Mouse (Mus musculus) forebrain, embryonic 15.5 days (tissue): ENCODE data around the gene Phf13. TPM values are rescaled to one million over a fixed set of nuclear protein-coding genes. Genes with fewer than 3 reads are reported as not detected.
"Not testable (repeated sequence)": the region's sequence is repeated elsewhere in the genome, so short reads cannot be mapped to it uniquely, and the experiment has no call there.

Experiments
- ATAC-seq: fragments of 200-750 bp; cut with Nextera tagmentation; replicated peaks from 2 replicates; pipeline ENCODE4 v1.8.0; 2017; ENCODE audit warnings: mild to moderate bottlenecking, moderate TSS enrichment, moderate library complexity
- H3K27ac ChIP-seq: fragments of 300-500 bp; sonication (generic); replicated peaks from 2 replicates; pipeline ENCODE4 v1.5.1; 2015; ENCODE audit warnings: mild to moderate bottlenecking, inconsistent platforms
- H3K27me3 ChIP-seq: fragments of 300-500 bp; sonication (generic); 2 replicates; pipeline ENCODE4 v1.6.1; 2015; ENCODE audit warnings: inconsistent platforms
- H3K36me3 ChIP-seq: fragments of 300-500 bp; sonication (generic); 2 replicates; pipeline ENCODE4 v1.6.1; 2015; ENCODE audit warnings: mild to moderate bottlenecking, inconsistent platforms
- H3K4me1 ChIP-seq: fragments of 300-500 bp; sonication (generic); 2 replicates; pipeline ENCODE4 v1.6.1; 2015; ENCODE audit warnings: inconsistent platforms
- H3K4me2 ChIP-seq: fragments of 300-500 bp; sonication (generic); replicated peaks from 2 replicates; pipeline ENCODE4 v1.6.1; 2015; ENCODE audit warnings: mild to moderate bottlenecking, inconsistent platforms
- H3K4me3 ChIP-seq: fragments of 300-500 bp; sonication (generic); 2 replicates; pipeline ENCODE4 v1.5.1; 2015; ENCODE audit warnings: mild to moderate bottlenecking, inconsistent platforms
- H3K9ac ChIP-seq: fragments of 300-500 bp; sonication (generic); replicated peaks from 2 replicates; pipeline ENCODE4 v1.6.1; 2015; ENCODE audit warnings: mild to moderate bottlenecking, inconsistent platforms
- H3K9me3 ChIP-seq: fragments of 300-500 bp; sonication (generic); 2 replicates; pipeline ENCODE4 v1.6.1; 2016; ENCODE audit warnings: inconsistent platforms
- WGBS: fragments of 180-500 bp; shearing (Covaris S2); methylation state at CpG from one replicate; pipeline ENCODE4 v1.1.7; 2015; ENCODE audit warnings: mixed read lengths; 5-methylcytosine and 5-hydroxymethylcytosine counted together
- polyA plus RNA-seq: library from polyadenylated mRNA; unstranded; fragments of >200 nt; fragmentation: Nextera tagmentation; extraction: Ambion mirVana; gene quantifications from 2 replicates; pipeline ENCODE4 v1.2.1, GENCODE M21; 2015

The Phf13 gene
- polyA plus RNA-seq = 19.5 and 21.8 TPM in 2 replicates

DNA sequence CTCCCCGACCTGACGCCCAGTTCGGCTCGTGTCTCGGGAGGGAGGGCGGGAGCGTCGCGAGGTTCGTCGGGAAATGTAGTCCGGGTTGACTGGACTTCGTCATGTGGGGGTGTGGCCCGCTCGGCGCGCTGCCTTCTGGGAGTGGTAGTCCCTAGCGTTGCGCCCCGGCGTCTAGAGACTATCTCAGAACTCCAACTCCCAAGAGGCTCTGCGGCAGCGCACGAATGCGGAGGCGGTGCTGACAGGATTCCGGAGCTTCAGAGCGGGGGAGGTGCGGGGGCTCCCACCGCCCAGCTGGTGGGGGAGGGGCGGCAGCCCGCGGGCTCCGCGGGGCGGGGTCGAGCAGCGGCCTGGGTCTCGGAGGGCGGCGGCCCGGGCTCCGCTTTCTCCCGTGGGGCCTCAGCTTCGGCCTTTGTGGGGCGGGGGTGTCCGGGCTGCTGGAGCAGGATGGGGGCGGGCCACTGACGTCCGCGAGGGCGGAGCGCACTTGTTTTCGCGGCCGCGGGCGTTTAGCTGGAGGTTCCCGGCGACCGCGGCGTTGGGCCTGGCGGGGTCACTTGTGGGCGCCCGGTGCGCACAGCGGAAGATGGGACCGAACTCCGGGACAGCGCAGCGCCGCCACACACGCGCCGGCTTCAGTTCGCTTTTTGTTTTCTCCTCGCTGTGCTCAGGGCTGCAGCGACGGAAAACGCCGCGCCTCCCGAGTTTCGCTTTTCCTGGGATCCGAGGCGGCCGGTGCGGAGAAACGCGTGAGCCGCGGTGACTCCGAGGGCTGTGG is at the start of gene Phf13:
Gene Phf13, minus strand, starts transcription at position 86 of the 778 bp plus-strand sequence.
- no peaks in the 10 kb centered on the region for H3K9me3 ChIP-seq
- peaks cover 29% of the 10 kb centered on the region for H3K4me1 ChIP-seq
- peak within 1 kb of the TSS; percentile 99 for H3K4me3 ChIP-seq
- H3K36me3 ChIP-seq = peaks cover 11% of the 10 kb centered on the region
- H3K9ac ChIP-seq = peak within 1 kb of the TSS; percentile 89
- H3K4me2 ChIP-seq = peak within 1 kb of the TSS; percentile 88
- H3K27me3 ChIP-seq = no peaks in the 10 kb centered on the region
- peak; percentile 98 for ATAC-seq
- WGBS = under 1% methylated on average over 87 of the region's 94 CpGs
- peak within 1 kb of the TSS; percentile 90 for H3K27ac ChIP-seq

DNA sequence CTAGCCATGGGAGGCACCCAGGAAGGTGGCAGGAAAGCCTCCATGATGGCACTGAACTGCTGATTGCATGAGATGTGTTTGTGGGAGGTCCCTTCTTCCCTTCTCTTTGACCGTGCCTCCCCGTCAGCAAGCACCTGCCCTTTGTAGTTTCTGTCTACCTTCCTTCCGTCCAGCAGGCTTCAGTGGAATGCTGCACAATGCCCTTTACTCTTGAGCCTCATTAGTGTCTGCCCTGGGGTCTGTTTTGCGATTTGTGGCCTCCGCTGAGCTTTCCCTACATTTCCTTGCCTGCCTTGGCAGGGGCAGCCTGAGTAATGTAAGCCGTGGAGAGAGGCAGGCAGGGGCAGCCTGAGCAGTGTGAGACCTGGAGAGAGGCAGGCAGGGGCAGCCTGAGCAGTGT is 48.6 kb upstream of the Phf13 start:
- WGBS = 74% methylated on average over 6 of the region's 6 CpGs
- Histone ChIP-seq H3K9me3 (no peaks in the 10 kb centered on the region), H3K4me2 (no peak overlapping the region), H3K36me3 (peaks cover 75% of the 10 kb centered on the region), H3K4me1 (peaks cover 11% of the 10 kb centered on the region), H3K9ac (no peak overlapping the region), H3K4me3 (no peak overlapping the region), H3K27me3 (no peaks in the 10 kb centered on the region), H3K27ac (no peak overlapping the region)
- ATAC-seq = no peak

DNA sequence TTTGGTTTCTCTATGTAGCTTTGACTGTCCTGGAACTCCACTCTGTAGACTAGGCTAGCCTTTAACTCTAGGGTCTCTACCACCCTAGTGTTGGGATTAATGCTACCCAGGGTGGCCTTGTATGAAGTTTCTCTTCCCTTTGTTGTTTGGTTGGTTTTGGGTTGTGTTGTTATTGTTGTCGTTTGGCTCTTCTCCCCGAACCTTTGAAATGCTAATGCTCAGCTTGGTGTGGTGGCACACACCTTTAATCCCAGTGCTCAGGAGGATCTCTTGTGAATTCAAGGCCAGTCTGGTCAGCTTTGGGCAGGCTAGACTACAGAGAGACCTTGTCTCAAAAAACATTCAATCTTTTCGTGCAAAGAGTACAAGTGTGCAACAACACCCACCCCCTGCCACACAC is 47.1 kb upstream of the Phf13 start:
- WGBS = 78% methylated on average over 3 of the region's 3 CpGs

DNA sequence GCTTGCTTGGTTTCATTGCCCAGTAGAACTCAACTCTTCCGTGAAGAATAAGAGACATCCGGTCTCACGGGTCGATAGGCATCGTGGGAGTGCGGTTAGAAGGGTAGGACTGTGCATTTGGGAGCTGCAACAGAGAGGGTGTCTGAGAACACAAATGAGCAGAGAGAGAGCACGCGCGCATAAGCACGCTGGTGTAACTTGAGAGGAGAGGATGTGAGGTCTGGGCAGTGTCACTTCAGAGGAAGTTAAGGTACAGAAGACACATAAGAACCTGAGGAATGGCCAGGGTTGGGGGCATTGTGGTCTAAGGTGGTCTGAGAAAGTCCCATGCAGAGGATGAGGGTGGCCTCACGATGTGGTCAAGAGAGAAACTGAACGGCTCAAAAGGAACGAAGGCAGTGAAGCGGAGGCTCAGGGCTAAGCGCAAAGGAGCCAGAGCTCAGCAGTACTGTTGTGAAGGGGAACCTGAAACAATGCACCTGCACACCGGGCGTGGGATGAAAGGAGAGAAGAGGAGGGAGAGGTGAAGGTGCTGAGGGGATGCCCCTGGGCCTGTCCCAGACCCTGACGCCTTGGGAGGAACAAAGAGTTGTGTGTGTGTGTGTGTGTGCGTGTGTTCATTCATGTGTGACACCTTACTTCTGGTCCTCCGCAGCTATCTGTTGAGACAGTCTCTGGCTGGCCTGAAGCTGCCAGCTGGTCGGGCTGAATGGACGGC is 46.0 kb upstream of the Phf13 start:
- H3K4me2 ChIP-seq = no peak overlapping the region
- H3K4me3 ChIP-seq = no peak overlapping the region
- no peak overlapping the region for H3K27ac ChIP-seq
- ATAC-seq = no peak
- peaks cover 15% of the 10 kb centered on the region for H3K4me1 ChIP-seq
- no peaks in the 10 kb centered on the region for H3K27me3 ChIP-seq
- H3K9ac ChIP-seq = no peak overlapping the region
- WGBS = 97% methylated on average over 22 of the region's 22 CpGs
- no peaks in the 10 kb centered on the region for H3K9me3 ChIP-seq
- H3K36me3 ChIP-seq = peaks cover 54% of the 10 kb centered on the region

More for the DNA sequence above, 47.1 kb upstream of the Phf13 start:
- H3K27ac ChIP-seq = no peak overlapping the region
- H3K9ac ChIP-seq = no peak overlapping the region
- no peaks in the 10 kb centered on the region for H3K27me3 ChIP-seq
- H3K4me1 ChIP-seq = peaks cover 15% of the 10 kb centered on the region
- no peak overlapping the region for H3K4me2 ChIP-seq
- ATAC-seq = no peak
- H3K36me3 ChIP-seq = peaks cover 65% of the 10 kb centered on the region
- H3K9me3 ChIP-seq = no peaks in the 10 kb centered on the region
- H3K4me3 ChIP-seq = no peak overlapping the region

DNA sequence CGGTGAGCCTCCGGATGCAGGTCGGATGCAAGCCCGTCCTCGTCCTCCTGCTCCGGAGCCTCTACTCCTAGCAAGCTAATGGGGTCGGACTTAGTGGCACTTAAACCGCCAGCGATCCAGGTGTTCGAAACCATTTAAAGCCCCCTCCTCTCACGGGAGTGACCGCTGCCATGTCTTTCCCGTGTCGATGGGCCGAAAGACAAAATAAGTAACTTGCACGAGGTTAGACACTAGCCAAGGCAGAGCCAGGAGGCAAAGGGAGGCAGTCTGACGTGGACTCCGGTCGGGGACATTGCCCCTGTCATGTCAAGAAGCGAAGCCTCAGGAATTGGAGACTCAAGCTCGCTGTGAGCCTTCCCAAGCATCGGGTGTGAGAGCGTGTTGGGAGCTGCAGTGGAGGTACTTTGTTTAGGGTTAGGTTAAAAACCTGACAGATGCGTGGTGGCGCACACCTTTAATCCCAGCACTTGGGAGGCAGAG is 43.8 kb upstream of the Phf13 start:
- peak overlapping the region; percentile 100 for H3K4me3 ChIP-seq
- WGBS = 4% methylated on average over 25 of the region's 25 CpGs
- peaks cover 15% of the 10 kb centered on the region for H3K4me1 ChIP-seq
- H3K4me2 ChIP-seq = peak overlapping the region; percentile 94
- no peak overlapping the region; the same call in 1 of the 2 replicates for H3K27ac ChIP-seq
- no peaks in the 10 kb centered on the region for H3K9me3 ChIP-seq
- H3K27me3 ChIP-seq = no peaks in the 10 kb centered on the region
- peaks cover 37% of the 10 kb centered on the region for H3K36me3 ChIP-seq
- peak overlapping the region; percentile 79 for H3K9ac ChIP-seq
- no peak for ATAC-seq

DNA sequence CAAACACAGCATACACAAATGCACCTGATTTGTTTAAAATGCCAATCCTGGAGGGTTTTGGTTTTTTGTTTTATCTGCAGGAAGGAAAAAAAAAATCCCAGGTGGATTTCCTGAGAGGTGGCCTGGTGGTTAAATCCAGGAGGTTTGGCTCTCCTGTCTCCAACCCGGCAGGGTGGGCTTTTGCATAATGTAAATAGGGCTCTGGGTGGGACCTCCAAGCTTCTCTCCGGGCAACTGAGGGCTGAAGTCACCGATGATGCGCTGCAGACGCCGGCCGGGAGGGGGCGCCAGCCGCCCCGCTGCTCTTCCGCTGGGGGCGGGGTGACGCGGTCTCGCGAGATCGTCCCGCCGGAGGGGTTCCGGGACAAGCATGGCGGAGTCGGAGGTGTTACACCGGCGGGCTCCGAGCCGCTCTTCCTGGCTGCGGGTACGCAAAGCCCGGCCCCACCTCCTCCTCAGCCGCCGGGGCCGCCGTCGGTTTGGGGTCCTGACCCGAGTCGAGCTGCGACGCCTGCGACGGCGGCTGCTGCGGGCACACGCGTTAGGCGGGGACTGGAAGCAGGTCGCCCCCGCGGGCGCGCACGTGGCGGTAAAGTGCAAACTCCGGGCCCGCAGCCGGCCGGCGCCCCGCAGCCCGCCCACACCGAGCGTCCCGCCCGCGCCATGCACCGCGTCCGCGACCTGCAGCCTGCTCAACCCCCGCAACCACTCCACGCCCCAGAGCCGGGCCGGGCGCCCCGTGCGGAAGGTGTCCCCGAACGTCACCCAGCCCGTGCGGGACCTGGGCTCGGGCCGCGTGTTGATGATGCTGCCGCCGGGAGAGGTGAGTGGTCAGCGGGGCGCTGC is 43.1 kb upstream of the Phf13 start, which contains the start of gene Nol9:
Gene Nol9, plus strand, starts transcription at position 337 of the 846 bp plus-strand sequence.
- whole genome bisulfite sequencing = under 1% methylated on average over 72 of the region's 86 CpGs
- Histone ChIP-seq H3K27me3 (no peaks in the 10 kb centered on the region), H3K9me3 (no peaks in the 10 kb centered on the region), H3K4me1 (peaks cover 15% of the 10 kb centered on the region), H3K9ac (peak within 1 kb of the TSS; percentile 79), H3K27ac (peak within 1 kb of the TSS; percentile 48), H3K4me3 (peak within 1 kb of the TSS; percentile 100), H3K4me2 (peak within 1 kb of the TSS; percentile 94), H3K36me3 (peaks cover 33% of the 10 kb centered on the region)
- ATAC-seq = peak; percentile 93

DNA sequence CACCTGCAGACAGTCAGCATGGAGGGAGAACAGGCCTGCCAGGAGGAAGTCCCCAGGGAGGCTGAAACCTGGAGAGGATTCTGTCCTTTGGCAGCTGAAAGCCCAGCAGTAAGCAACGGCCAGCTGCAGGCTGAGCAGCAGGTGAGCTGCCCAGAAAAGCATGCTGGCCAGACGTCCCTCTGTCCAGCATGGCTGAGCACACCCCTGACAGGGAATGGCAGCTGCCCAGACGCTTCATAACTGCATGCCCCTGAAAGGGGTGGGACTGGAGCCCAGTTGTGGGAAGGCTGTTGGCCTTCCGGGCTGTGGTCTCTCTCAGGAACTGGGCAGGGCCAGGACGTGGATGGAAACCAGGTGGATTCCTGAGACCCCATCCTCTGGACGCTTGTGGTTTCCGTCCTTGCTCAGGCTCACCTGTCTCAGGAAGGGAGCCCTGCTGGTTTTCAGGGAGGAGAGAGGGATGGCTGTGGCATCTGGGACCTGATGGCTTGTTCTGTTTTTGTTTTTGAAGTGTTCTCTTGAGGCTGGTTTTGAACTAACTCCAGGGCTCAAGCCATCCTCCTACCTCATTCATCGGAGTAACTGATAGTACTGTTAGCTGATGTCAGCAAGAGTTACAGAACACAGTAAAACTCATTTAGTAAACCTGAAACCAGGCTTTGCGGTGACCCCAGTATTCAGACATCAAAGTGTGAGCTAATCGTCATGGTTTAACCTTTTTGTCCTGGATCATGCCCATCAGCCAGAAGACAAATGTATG is 42.3 kb upstream of the Phf13 start, which contains the start of gene Tas1r1:
Gene Tas1r1, minus strand, starts transcription at position 344 of the 760 bp plus-strand sequence.
- Histone ChIP-seq H3K27ac (peak within 1 kb of the TSS; percentile 48), H3K36me3 (peaks cover 25% of the 10 kb centered on the region), H3K4me1 (peaks cover 15% of the 10 kb centered on the region), H3K9me3 (no peaks in the 10 kb centered on the region), H3K4me3 (peak within 1 kb of the TSS; percentile 100), H3K27me3 (no peaks in the 10 kb centered on the region), H3K9ac (peak within 1 kb of the TSS; percentile 79), H3K4me2 (peak within 1 kb of the TSS; percentile 94)
- 53% methylated on average over 10 of the region's 10 CpGs for WGBS
- ATAC-seq = 0 out of 2 replicates have a peak, but pooled peaks have one; percentile 9

DNA sequence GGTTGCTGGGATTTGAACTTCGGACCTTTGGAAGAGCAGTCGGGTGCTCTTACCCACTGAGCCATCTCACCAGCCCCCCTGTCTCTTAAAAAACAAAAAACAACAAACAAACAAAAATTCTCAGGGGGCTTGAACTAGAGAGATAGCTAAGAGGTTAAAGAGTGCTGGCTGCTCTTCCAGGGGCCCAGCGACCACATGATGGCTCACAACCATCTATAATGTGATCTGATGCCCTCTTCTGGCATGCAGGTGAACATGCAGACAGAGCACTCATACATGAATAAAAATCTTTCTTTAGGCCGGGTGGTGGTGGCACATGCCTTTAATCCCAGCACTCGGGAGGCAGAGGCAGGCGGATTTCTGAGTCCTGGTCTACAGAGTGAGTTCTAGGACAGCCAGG is 40.4 kb upstream of the Phf13 start:
- not testable (repeated sequence) for H3K9ac ChIP-seq, ATAC-seq, H3K27ac ChIP-seq, H3K4me2 ChIP-seq, H3K36me3 ChIP-seq, H3K27me3 ChIP-seq, H3K9me3 ChIP-seq, H3K4me3 ChIP-seq
- H3K4me1 ChIP-seq = peaks cover 15% of the 10 kb centered on the region
- WGBS = 90% methylated on average over 6 of the region's 6 CpGs

DNA sequence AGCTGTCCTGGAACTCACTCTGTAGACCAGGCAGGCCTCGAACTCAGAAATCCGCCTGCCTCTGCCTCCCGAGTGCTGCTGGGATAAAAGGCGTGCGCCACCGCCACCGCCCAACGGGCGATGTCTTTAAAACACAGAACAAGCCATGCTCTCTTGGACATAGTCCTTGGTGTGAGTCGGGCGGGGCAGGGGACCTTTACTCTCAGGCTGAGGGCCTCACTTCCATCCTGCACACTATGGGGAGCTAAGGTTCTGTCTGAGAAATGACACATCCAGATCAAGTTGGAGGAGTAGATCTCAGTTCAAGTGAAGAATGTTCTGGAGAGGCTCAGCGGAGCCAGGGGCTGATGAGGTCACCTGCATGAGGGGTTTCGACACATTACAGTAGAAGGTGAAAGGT is 36.9 kb upstream of the Phf13 start:
- Histone ChIP-seq H3K9ac (no peak overlapping the region), H3K27me3 (no peaks in the 10 kb centered on the region), H3K9me3 (no peaks in the 10 kb centered on the region), H3K4me3 (no peak overlapping the region), H3K27ac (no peak overlapping the region), H3K4me1 (peaks cover 17% of the 10 kb centered on the region), H3K4me2 (no peak overlapping the region), H3K36me3 (no peaks in the 10 kb centered on the region)
- 86% methylated on average over 13 of the region's 13 CpGs for WGBS
- ATAC-seq = no peak

DNA sequence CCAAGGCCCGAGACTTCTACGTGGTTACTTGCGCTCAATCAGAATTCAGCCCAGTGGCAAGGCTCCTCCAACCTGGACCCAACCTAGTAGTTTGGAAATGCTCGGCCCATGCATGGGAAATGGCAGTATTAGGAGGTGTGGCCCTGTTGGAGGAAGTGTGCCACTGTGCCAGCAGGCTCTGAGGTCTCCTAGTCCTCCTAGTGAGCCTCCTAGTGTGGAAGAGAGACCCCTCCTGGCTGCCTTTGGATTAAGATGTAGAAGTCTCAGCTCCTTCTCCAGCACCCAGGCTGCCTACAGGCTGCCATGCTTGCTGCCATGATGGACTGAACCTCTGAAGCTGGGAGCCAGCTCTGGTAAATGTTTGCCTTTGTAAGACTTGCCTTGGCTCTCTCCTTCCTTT is 33.9 kb upstream of the Phf13 start:
- Histone ChIP-seq H3K4me2 (no peak overlapping the region), H3K9ac (no peak overlapping the region), H3K36me3 (no peaks in the 10 kb centered on the region), H3K27me3 (no peaks in the 10 kb centered on the region), H3K9me3 (no peaks in the 10 kb centered on the region), H3K4me1 (peaks cover 39% of the 10 kb centered on the region), H3K4me3 (no peak overlapping the region), H3K27ac (no peak overlapping the region)
- 62% methylated on average over 4 of the region's 4 CpGs for WGBS
- ATAC-seq = no peak

DNA sequence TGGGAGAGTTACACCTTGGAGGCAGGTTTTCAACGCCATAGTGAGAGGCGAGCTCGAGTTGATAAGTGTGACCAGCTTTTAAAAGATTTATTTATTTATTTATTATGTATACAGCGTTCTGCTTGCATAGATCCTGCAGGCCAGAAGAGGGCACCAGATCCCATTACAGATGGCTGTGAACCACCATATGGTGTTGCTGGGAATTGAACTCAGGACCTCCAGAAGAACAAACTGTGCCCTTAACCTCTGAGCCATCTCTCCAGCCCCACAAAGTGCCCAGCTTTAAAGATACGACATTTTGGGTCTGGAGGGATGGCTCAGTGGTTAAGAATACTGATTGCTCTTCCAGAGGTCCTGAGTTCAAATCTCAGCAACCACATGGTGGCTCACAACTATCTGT is 33.0 kb upstream of the Phf13 start:
- peaks cover 48% of the 10 kb centered on the region for H3K4me1 ChIP-seq
- no peak overlapping the region; the same call in 1 of the 2 replicates for H3K4me2 ChIP-seq
- no peak overlapping the region for H3K4me3 ChIP-seq
- H3K27ac ChIP-seq = no peak overlapping the region
- ATAC-seq = no peak
- no peak overlapping the region for H3K9ac ChIP-seq
- no peaks in the 10 kb centered on the region for H3K36me3 ChIP-seq
- WGBS = 49% methylated on average over 5 of the region's 5 CpGs
- no peaks in the 10 kb centered on the region for H3K27me3 ChIP-seq
- H3K9me3 ChIP-seq = no peaks in the 10 kb centered on the region
